Mouse (Mus musculus) olfactory bulb, adult 2 months (tissue): ENCODE measurements around the gene Lpgat1.

ENCODE experiments used
- CTCF ChIP-seq: fragments of 200-500 bp; IDR thresholded peaks from 2 replicates; pipeline ENCODE4 v1.5.1; 2012; ENCODE audit warnings: low read depth, mild to moderate bottlenecking, low read length, moderate library complexity; ENCODE audit not compliant: insufficient read depth
- POLR2A ChIP-seq: fragments of 200-500 bp; IDR thresholded peaks from 2 replicates; pipeline ENCODE4 v1.6.1; 2012; ENCODE audit warnings: mild to moderate bottlenecking, low read depth, low read length, moderate library complexity; ENCODE audit not compliant: insufficient read depth

- TF ChIP-seq CTCF (no peak), POLR2A (no peak)
Observed at GRCm38 (mm10) chr1:191709811-191710210, 7.8 kb upstream of the Lpgat1 start.
